Comparison of ENCODE assay signal across 8 mouse cellular contexts in genomic region chr5:114681717-114682116, GRCm38 (mm10). TPM values are rescaled to one million over a fixed set of nuclear protein-coding genes. Genes with fewer than 3 reads are reported as not detected.
DNase-seq lines count a peak whose midpoint lies in the region; ATAC-seq and TF ChIP-seq lines count a peak whose summit lies in the region.

No protein-coding gene starts in this region.

- peak overlapping the region; percentile 65 for H3K27ac ChIP-seq in gastrocnemius, adult 2 months
- peak overlapping the region; percentile 46 for H3K27ac ChIP-seq in spleen, adult 2 months (ENCODE audit: insufficient read depth, low read length)
- peak overlapping the region; percentile 87 for H3K27ac ChIP-seq in stomach, postnatal 0 days (replicated peaks)

- TF ChIP-seq CTCF in gastrocnemius, adult 2 months (IDR thresholded peaks at IDR 0.05), result no peak
- no peak for TF ChIP-seq CTCF in spleen, adult 2 months (IDR thresholded peaks at IDR 0.05; ENCODE audit: extremely low read depth, insufficient read depth, insufficient read length, insufficient replicate concordance)
- no peak for TF ChIP-seq CTCF in lung, adult 2 months (IDR thresholded peaks at IDR 0.05; ENCODE audit: insufficient read depth, low read length)
- TF ChIP-seq CTCF in stomach, postnatal 0 days (IDR thresholded peaks at IDR 0.05; ENCODE audit: low read depth), result no peak

- no peak overlapping the region for H3K4me3 ChIP-seq in gastrocnemius, adult 2 months
- no peak overlapping the region for H3K4me3 ChIP-seq in spleen, adult 2 months (ENCODE audit: extremely low read depth, insufficient read depth, insufficient read length)
- no peak overlapping the region for H3K4me3 ChIP-seq in lung, adult 2 months (replicated peaks; ENCODE audit: extremely low read depth, low read depth, low read length)
- no peak overlapping the region for H3K4me3 ChIP-seq in stomach, postnatal 0 days (ENCODE audit: low read depth, low read length)

- no peak overlapping the region for H3K9ac ChIP-seq in stomach, postnatal 0 days (ENCODE audit: low read length)

- H3K9me3 ChIP-seq in stomach, postnatal 0 days (ENCODE audit: control insufficient read depth, low read length), result no peaks in the 10 kb centered on the region

- no peaks in the 10 kb centered on the region for H3K27me3 ChIP-seq in spleen, adult 2 months (ENCODE audit: control insufficient read depth, insufficient read depth, low read length)
- H3K27me3 ChIP-seq in stomach, postnatal 0 days (ENCODE audit: control insufficient read depth, insufficient read depth, low read length), result no peaks in the 10 kb centered on the region

- H3K4me2 ChIP-seq in stomach, postnatal 0 days (replicated peaks; ENCODE audit: low read depth), result no peak overlapping the region

- H3K36me3 ChIP-seq in spleen, adult 2 months (ENCODE audit: control insufficient read depth, insufficient read depth, low read length), result peaks cover 4% of the 10 kb centered on the region
- peaks cover 3% of the 10 kb centered on the region; the same call in 1 of the 2 replicates for H3K36me3 ChIP-seq in stomach, postnatal 0 days (ENCODE audit: control insufficient read depth, insufficient read depth, low read length)

- WGBS in spleen, adult 2 months, result 30% methylated on average over 8 of the region's 8 CpGs
- WGBS in lung, adult 2 months, result 41% methylated on average over 8 of the region's 8 CpGs
- WGBS in stomach, postnatal 0 days, result 49% methylated on average over 8 of the region's 8 CpGs

- H3K4me1 ChIP-seq in spleen, adult 2 months (ENCODE audit: control insufficient read depth, insufficient read depth, insufficient read length), result peaks cover 35% of the 10 kb centered on the region; the same call in 1 of the 2 replicates
- peaks cover 24% of the 10 kb centered on the region for H3K4me1 ChIP-seq in lung, adult 2 months (ENCODE audit: control insufficient read depth, insufficient read depth, low read length)
- H3K4me1 ChIP-seq in stomach, postnatal 0 days (replicated peaks; ENCODE audit: control insufficient read depth, insufficient read depth), result 0 out of 2 replicates have a peak, but pooled peaks cover 2% of the 10 kb centered on the region

- TF ChIP-seq EP300 in stomach, postnatal 0 days (optimal IDR thresholded peaks at IDR 0.05), result no peak

- no peak for TF ChIP-seq POLR2A in spleen, adult 2 months (IDR thresholded peaks at IDR 0.05; ENCODE audit: low read depth, low read length)
- TF ChIP-seq POLR2A in lung, adult 2 months (IDR thresholded peaks at IDR 0.05; ENCODE audit: borderline replicate concordance, extremely low read depth, low read depth, low read length), result no peak; the same call in 1 of the 2 replicates

- no peak for ATAC-seq in stomach, postnatal 0 days (ENCODE audit: low FRiP score, low TSS enrichment)

- intact Hi-C loops in gastrocnemius, adult 2 months (cut with DNase I), result no loop called here

- peak; percentile 16 for DNase-seq in gastrocnemius, adult 2 months
- no peak for DNase-seq in gastrocnemius, postnatal 25 days
- no peak for DNase-seq in spleen, adult 2 months (ENCODE audit: low read depth in 1 of 2, low spot score in 2 of 2)
- DNase-seq in spleen, postnatal 4 days (ENCODE audit: low spot score in 2 of 2), result no peak
- peak; percentile 32 for DNase-seq in lung, adult 2 months
- DNase-seq in stomach, postnatal 0 days (ENCODE audit: low spot score), result peak; percentile 13
- no peak for DNase-seq in layer of hippocampus, adult 8-10 months (ENCODE audit: low spot score in 2 of 2)
- DNase-seq in testis, postnatal 10 days (ENCODE audit: low spot score), result no peak

RNA-seq across cellular contexts. Expression of gene Gltp, which starts 9.1 kb away (rescaled TPM):
- total RNA-seq in gastrocnemius, adult 2 months (2021), result 10 to 100 TPM in 1 of 2 experiments, 1 to 10 TPM in 1; 6.7 to 10.8 TPM
- total RNA-seq in gastrocnemius, postnatal 25 days (2021), result 1 to 10 TPM; 9.0 to 10.0 TPM
- polyA plus RNA-seq in spleen, adult 2 months (2012; rRNA removed), result 134 and 163 TPM in 2 replicates
- 222 and 259 TPM in 2 replicates for polyA plus RNA-seq in lung, adult 2 months (2012; rRNA removed)
- 482 and 496 TPM in 2 replicates for polyA plus RNA-seq in stomach, postnatal 0 days (2015; fragmentation: Nextera tagmentation; extraction: Ambion mirVana)
- total RNA-seq in layer of hippocampus, adult 8-10 months (2022), result 10 to 100 TPM; 26.3 to 46.1 (median 33.8) TPM

RNA-seq across cellular contexts. Expression of gene Trpv4, which starts 23.5 kb away (rescaled TPM):
- 1 to 10 TPM; 1.9 to 2.0 TPM for total RNA-seq in gastrocnemius, adult 2 months (2021)
- total RNA-seq in gastrocnemius, postnatal 25 days (2021), result 1 to 10 TPM; 1.6 to 2.7 TPM
- polyA plus RNA-seq in spleen, adult 2 months (2012; rRNA removed), result 4.2 and 5.3 TPM in 2 replicates
- 8.8 and 10.1 TPM in 2 replicates for polyA plus RNA-seq in lung, adult 2 months (2012; rRNA removed)
- 2.1 and 2.8 TPM in 2 replicates for polyA plus RNA-seq in stomach, postnatal 0 days (2015; fragmentation: Nextera tagmentation; extraction: Ambion mirVana)
- total RNA-seq in layer of hippocampus, adult 8-10 months (2022), result 1 to 10 TPM; 1.6 to 2.5 (median 1.9) TPM

RNA-seq across cellular contexts. Expression of gene Tchp, which starts 25.8 kb away (rescaled TPM):
- 1 to 10 TPM; 3.6 to 3.8 TPM for total RNA-seq in gastrocnemius, adult 2 months (2021)
- 1 to 10 TPM; 2.3 to 2.8 TPM for total RNA-seq in gastrocnemius, postnatal 25 days (2021)
- 14.1 and 14.5 TPM in 2 replicates for polyA plus RNA-seq in spleen, adult 2 months (2012; rRNA removed)
- polyA plus RNA-seq in lung, adult 2 months (2012; rRNA removed), result 12.2 and 17.3 TPM in 2 replicates
- polyA plus RNA-seq in stomach, postnatal 0 days (2015; fragmentation: Nextera tagmentation; extraction: Ambion mirVana), result 4.6 and 5.8 TPM in 2 replicates
- 10 to 100 TPM; 15.9 to 19.7 (median 17.2) TPM for total RNA-seq in layer of hippocampus, adult 8-10 months (2022)

Comparison
In these comparisons a context has a peak if more than half of its experiments do, and no peak if none do; other contexts are left out.
1. DNase-seq: peak in gastrocnemius, adult 2 months (single experiment), lung, adult 2 months (single experiment) and stomach, postnatal 0 days (single experiment); none in gastrocnemius, postnatal 25 days (single experiment), spleen, adult 2 months (0 of 2), spleen, postnatal 4 days (0 of 2), layer of hippocampus, adult 8-10 months (0 of 2) and testis, postnatal 10 days (single experiment).
2. Peak in every context shown above with its lines, with median percentiles within 50 percentile points of each other: H3K27ac ChIP-seq.